Mouse (Mus musculus) gastrocnemius, adult 18-20 months (tissue): Measurements from ENCODE around the gene 9130213A22Rik. TPM values are rescaled to one million over a fixed set of nuclear protein-coding genes. Genes with fewer than 3 reads are reported as not detected.
"Not testable (repeated sequence)": the region's sequence is repeated elsewhere in the genome, so short reads cannot be mapped to it uniquely, and the experiment has no call there.

ENCODE experiments used
- DNase-seq: peaks from one replicate; pipeline ENCODE4 v3.0.0; 2021; ENCODE audit warnings: low spot score
- total RNA-seq, 2 experiments: library from RNA; stranded (reverse); gene quantifications; 2 replicates each; pipeline ENCODE4 v1.2.3; 2021

The 9130213A22Rik gene
- total RNA-seq, 2 experiments from 2014 or later: not detected

DNA sequence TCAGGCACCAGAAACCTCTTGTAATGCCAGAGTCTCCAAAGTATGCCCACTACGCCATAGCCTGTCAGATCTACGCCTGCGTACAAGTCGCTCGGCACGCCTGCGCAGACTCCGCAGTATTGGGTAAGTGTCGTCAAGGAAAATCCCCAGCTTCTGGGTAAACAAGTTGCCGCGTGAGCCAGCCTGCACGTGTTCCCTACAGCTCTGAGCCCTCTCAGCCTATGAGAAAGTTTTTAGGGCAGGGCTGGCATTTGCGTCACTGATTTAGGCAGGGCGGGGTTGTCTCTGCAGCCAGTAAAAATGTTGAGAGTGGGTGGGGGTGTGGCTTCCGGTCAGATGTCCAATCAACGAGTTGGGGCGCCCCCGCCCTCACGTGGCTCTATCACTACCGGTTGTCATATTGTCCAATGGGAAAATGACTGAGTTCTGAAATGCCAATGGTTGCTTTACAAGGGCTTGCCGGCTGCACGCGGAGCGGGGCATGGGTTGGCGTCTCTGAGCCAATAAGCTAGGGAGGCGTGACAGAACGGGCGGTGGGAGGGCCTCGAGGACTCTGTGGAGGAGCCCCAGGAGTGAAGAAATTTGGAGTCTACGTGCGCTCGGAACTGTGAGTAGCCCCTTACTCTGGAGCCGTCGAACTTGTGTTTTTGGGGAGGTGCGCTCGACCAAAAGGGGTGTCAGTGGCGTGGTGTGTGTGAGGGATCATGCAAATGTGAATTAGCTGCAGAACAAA, 27.5 kb downstream of the 9130213A22Rik start, which contains the start of gene Per1:
Gene Per1, plus strand, starts transcription at position 521 of the 733 bp plus-strand sequence.
- DNase-seq: peak; percentile 100

DNA sequence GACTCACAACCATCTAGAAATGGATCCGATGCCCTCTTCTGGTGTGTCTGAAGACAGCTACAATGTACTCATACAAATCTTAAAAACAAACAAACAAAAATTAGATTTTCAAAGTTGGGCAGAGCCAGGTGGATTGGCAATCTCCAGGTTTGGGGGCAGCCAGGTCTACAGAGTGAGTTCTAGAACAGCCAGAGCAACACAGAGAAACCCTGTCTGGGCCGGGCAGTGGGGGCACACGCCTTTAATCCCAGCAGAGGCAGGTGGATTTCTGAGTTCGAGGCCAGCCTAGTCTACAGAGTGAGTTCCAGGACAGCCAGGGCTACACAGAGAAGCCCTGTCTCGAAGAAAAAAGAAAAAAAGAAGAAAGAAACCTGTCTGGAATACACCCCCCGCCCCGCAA, 28.5 kb downstream of the 9130213A22Rik start:
- not testable (repeated sequence) for DNase-seq

GRCm38 (mm10) chr11:69092871-69093270, 29.5 kb downstream of the 9130213A22Rik start:
- no peak for DNase-seq

DNA sequence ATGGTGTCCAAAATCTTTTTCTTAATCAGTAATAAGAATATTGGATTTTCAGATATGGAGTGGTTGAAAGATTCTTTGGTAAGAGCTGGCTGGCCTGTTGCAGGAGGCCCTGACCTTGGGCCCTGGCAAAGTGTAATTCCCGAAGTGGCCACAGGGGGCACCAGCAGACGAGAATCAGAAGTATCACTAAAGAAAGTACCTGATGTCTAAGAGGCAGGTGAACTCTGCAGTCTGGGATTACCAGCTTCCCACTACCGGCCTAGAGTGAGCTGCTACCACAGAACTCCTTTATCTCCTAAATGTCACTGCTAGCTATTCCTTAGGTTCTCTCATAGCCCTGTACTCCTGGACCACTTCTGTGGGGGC, 30.0 kb downstream of the 9130213A22Rik start:
- peak; percentile 92 for DNase-seq

GRCm38 (mm10) chr11:69091566-69092385, 30.6 kb downstream of the 9130213A22Rik start:
- no peak for DNase-seq

DNA sequence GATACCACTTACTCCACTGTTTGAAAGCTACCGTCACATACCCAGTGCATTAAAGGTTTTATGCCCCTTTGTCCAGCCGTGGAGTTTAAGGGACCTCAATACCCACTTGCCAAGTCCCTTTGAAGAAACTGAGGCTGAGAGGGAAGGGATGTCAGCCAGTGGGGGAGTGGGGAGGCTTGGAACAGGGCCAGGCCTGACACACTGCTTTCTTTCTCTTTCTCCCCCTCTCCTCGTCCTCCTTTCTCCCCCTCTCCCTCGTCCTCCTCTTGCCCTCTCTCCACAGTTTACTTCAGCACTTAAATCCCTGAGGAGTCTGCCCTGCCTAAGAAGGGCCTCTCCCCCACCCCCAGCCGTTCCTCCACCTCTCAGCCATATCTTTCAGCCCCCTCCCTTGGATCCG, 32.0 kb downstream of the 9130213A22Rik start:
- no peak for DNase-seq

DNA sequence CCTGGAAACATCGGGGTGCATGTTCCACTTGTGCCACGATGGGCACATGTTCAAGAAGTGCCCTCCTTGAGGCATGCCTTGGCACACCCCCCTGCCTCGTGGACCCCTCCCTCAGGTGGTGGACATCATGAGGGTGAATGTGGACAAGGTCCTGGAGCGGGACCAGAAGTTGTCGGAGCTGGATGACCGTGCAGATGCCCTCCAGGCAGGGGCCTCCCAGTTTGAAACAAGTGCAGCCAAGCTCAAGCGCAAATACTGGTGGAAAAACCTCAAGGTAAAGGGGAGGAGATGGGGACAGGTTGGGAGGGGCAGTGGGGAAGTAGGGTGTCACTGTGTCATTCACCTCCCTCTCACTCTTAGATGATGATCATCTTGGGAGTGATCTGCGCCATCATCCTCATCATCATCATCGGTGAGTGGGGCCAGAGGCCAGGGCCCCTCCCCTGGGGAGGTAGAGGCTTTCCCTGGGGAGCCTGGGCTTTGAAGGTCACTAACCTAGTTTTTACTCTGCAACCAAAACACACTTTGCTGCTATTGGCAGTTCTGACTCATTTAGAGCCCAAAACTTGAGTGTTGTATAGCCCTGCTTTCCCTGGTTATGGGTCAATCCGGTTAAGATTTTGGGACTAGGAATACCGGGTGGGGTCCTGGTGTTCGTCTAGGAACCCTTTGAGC, 32.6 kb downstream of the 9130213A22Rik start:
- DNase-seq: no peak

DNA sequence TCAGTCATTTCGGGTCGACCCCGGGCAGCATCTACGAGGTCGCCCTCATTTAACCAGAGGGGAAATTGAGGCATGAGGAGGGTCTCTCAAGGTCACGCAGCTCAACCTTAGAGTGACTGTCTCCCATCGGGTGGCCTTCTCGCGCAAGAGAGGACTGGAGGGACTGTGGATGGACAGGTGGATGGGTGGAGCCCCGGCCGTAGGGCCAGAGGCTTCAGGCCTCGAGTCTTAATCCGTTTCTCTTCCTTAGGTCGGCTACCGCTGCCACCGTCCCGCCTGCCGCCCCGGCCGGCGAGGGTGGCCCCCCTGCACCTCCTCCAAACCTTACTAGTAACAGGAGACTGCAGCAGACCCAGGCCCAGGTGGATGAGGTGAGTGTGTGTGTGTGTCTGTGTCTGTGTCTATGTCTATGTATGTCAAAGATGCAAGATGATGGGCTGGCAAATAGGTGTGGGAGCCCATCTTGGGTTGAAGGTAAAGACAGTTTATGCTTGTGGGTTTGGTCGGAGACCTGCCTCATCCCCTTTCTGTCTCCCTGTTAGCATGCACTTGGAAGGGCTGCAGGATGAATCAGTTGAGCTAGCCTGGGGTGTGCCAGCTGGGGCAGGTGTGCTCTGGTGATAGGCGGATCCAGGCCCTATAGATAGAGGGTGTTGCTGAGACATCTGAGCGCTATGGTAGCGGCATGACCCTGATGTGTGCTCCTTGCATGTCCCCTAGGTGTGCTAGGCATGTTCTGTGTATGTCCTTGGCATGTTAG, 33.4 kb downstream of the 9130213A22Rik start:
- peak; percentile 3 for DNase-seq

DNA sequence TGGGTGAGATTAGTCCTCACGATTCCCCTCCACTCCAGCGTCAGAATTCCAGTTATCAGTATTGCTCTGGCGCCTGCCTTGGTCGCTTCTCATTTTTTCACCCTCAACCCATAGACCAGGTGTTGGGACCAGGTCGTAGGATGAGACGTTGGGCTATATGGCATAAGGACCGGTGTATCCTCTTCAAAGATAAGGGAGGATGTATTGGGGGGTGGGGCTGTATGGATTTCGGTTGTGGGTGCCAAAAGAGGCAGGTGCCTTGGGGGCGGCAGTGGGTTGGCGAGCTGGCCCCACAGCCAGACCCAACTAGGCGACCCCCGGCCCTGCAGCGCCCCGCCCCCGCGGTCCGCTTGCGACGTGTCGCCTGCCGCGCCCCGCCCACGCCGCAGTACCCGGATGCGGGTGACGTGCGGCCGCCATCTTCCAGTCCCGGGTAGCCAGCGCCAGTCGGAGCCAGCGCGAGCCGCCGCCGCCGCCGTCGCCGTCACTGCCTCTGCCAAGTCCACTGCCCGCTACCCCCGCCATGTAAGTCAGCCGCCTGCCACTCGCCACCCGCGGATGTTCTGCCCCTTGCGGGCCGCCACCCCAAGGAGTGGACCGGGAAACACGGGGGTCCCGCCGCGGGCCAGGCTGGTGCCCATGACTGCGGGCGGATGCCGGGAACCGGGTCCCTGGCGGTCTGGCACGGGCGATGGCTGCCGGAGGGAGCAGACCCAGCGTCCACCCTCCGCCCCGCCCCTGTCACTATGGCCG, 34.1 kb downstream of the 9130213A22Rik start, which contains the start of gene Vamp2:
Gene Vamp2, plus strand, starts transcription at position 388 of the 753 bp plus-strand sequence.
- peak; percentile 89 for DNase-seq

- no peak for DNase-seq
Measured at GRCm38 (mm10) chr11:69087597-69087996, 34.8 kb downstream of the 9130213A22Rik start.

DNA sequence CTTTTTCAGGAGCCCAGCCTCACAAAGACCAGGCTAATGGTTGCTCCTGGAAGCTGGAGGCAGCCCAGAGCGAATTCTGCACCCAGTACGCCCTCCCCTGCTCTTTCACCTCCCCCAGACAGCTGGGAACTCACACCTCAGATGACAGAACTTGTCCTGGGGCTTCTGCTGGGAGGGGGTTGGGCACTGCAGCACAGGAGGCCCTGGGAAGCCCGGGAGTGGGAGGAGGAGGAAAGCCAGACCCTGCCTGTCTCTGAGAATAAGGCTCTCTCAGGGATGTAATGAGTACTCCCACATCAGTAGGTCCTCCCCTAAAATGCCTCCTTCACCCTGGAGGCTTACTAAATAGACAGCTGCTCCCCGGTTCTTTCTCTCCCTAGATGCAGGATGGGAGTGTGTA, 35.3 kb downstream of the 9130213A22Rik start:
- no peak for DNase-seq

DNA sequence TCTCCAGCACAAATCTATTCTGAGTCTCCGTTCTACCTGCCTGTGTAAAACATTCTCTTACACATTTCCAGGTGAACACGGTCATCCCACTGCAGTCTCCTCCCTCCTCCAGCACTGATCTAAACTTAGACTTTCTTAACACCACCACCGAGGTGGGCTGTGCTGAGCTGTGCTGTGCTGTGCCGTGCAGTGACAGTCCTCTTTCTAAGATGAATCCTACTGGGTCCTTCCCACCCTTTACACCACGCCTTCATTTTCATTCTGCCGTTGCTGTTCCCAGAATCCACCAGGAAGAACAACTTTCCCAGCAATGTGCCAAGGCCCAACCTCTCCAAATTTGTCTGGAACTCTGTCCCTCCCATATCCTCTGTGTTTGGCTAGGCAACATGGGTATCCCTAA, 36.0 kb downstream of the 9130213A22Rik start:
- DNase-seq: peak; percentile 23

GRCm38 (mm10) chr11:69085608-69086007, 36.8 kb downstream of the 9130213A22Rik start:
- no peak for DNase-seq

DNA sequence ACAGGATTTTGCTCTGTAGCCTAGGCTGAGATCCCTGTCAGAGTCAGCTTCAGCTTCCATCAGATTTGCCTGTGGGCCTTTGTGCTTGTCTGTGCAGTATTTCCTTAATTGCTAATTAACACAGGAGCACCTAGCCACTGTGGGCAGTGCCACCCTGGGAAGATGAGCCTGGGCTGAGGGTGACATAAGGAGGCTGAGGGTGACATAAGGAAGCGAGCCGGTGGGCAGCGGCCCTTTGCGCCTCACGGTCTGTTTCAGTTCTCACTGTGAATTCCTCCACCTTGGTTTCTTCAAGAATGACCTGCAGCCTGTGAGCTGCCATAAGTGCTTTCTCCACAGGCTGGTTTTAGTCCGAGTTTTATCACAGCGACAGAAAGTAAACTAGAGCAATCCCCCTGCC, 40.8 kb downstream of the 9130213A22Rik start:
- DNase-seq: no peak

- DNase-seq: no peak
Measured at GRCm38 (mm10) chr11:69080855-69081222, 41.5 kb downstream of the 9130213A22Rik start.

GRCm38 (mm10) chr11:69080102-69080854, 42.1 kb downstream of the 9130213A22Rik start:
- no peak for DNase-seq

DNA sequence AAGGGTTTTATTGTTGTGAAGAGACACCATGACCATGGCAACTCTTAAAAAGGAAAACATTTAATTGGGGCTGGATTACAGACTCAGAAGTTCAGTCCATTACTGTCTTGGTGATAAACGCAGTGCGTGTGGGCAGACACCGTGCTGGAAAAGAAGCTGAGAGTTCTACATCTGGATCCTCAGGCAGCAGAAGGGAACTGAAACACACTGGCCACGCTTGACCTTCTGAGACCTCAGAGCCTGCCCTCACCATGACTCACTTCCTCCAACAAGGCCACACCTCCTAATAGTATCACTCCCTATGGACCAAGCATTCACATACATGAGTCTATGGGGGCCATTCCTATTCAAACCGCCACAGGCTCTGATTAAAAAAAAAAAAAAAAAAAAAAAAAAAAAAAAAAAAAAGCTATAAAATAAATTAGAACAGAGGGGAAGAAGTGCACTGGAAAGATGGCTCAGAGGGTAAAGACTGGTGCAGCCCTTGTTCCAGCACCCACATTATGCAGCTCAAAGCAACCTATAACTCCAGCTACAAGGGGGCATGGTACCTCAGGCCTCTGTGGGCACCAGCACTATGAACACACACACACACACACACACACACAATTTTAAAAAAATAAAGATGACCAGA, 43.5 kb downstream of the 9130213A22Rik start:
- DNase-seq: peak; percentile 23

- no peak for DNase-seq
Measured at GRCm38 (mm10) chr11:69078041-69078440, 44.3 kb downstream of the 9130213A22Rik start.

GRCm38 (mm10) chr11:69077316-69077715, 45.1 kb downstream of the 9130213A22Rik start:
- DNase-seq: no peak
